Mouse (Mus musculus) hindbrain, embryonic 12.5 days (tissue): ENCODE data around the gene Nxpe4. TPM values are rescaled to one million over a fixed set of nuclear protein-coding genes. Genes with fewer than 3 reads are reported as not detected.
A peak's percentile ranks its signal among the peaks of the same experiment; 100 is the strongest.

ENCODE experiments used
- ATAC-seq: fragments of 200-750 bp; cut with Nextera tagmentation; 2 replicates; pipeline ENCODE4 v1.8.0; 2017; ENCODE audit warnings: moderate TSS enrichment; ENCODE audit not compliant: low FRiP score
- H3K27ac ChIP-seq: fragments of 300-500 bp; sonication (generic); 2 replicates; pipeline ENCODE4 v1.5.1; 2016; ENCODE audit warnings: mild to moderate bottlenecking
- H3K27me3 ChIP-seq: fragments of 300-500 bp; sonication (generic); 2 replicates; pipeline ENCODE4 v1.6.1; 2016; ENCODE audit warnings: mild to moderate bottlenecking
- H3K36me3 ChIP-seq: fragments of 300-500 bp; sonication (generic); 2 replicates; pipeline ENCODE4 v1.6.1; 2016; ENCODE audit warnings: mild to moderate bottlenecking
- H3K4me1 ChIP-seq: fragments of 300-500 bp; sonication (generic); 2 replicates; pipeline ENCODE4 v1.6.1; 2016
- H3K4me2 ChIP-seq: fragments of 300-500 bp; sonication (generic); replicated peaks from 2 replicates; pipeline ENCODE4 v1.6.1; 2016; ENCODE audit warnings: mild to moderate bottlenecking
- H3K4me3 ChIP-seq: fragments of 300-500 bp; sonication (generic); 2 replicates; pipeline ENCODE4 v1.5.1; 2016; ENCODE audit warnings: mild to moderate bottlenecking
- H3K9ac ChIP-seq: fragments of 300-500 bp; sonication (generic); 2 replicates; pipeline ENCODE4 v1.6.1; 2016; ENCODE audit warnings: mild to moderate bottlenecking, moderate library complexity
- H3K9me3 ChIP-seq: fragments of 300-500 bp; sonication (generic); replicated peaks from 2 replicates; pipeline ENCODE4 v1.6.1; 2016; ENCODE audit warnings: mild to moderate bottlenecking
- WGBS: fragments of 180-500 bp; shearing (Covaris S2); methylation state at CpG from one replicate; pipeline ENCODE4 v1.1.7; 2016; 5-methylcytosine and 5-hydroxymethylcytosine counted together
- polyA plus RNA-seq: library from polyadenylated mRNA; unstranded; fragments of >200 nt; fragmentation: Nextera tagmentation; extraction: Ambion mirVana; gene quantifications from 2 replicates; pipeline ENCODE4 v1.2.1, GENCODE M21; 2016

Gene Nxpe4
- polyA plus RNA-seq, 1 experiment from 2014 or later: 8.1 TPM

GRCm38 (mm10) chr9:48345456-48345855 lies 183.6 kb downstream of the Nxpe4 start:
- Histone ChIP-seq H3K9me3 (no peaks in the 10 kb centered on the region), H3K36me3 (no peaks in the 10 kb centered on the region), H3K4me3 (no peak overlapping the region), H3K4me1 (no peaks in the 10 kb centered on the region), H3K27ac (no peak overlapping the region), H3K4me2 (no peak overlapping the region), H3K27me3 (no peaks in the 10 kb centered on the region), H3K9ac (no peak overlapping the region)
- 85% methylated on average over 9 of the region's 9 CpGs for WGBS
- no peak for ATAC-seq

- Histone ChIP-seq H3K9ac (no peak overlapping the region), H3K27me3 (no peaks in the 10 kb centered on the region), H3K27ac (no peak overlapping the region), H3K4me1 (no peaks in the 10 kb centered on the region), H3K36me3 (no peaks in the 10 kb centered on the region), H3K4me2 (no peak overlapping the region), H3K9me3 (no peaks in the 10 kb centered on the region), H3K4me3 (no peak overlapping the region)
- no peak for ATAC-seq
- WGBS: 87% methylated on average over 3 of the region's 3 CpGs
Observed at GRCm38 (mm10) chr9:48345866-48346265, 184.0 kb downstream of the Nxpe4 start.

GRCm38 (mm10) chr9:48353148-48353698 lies 191.4 kb downstream of the Nxpe4 start, which contains the start of gene Nxpe2:
Gene Nxpe2 (minus strand): TSS chr9:48353454.
- Histone ChIP-seq H3K4me3 (no peak within 1 kb of the TSS), H3K27ac (0 out of 2 replicates have a peak within 1 kb of the TSS, but pooled peaks have one; percentile 7), H3K4me1 (peaks cover 5% of the 10 kb centered on the region; the same call in 1 of the 2 replicates), H3K9ac (no peak within 1 kb of the TSS), H3K4me2 (no peak within 1 kb of the TSS), H3K9me3 (no peaks in the 10 kb centered on the region), H3K36me3 (no peaks in the 10 kb centered on the region), H3K27me3 (no peaks in the 10 kb centered on the region)
- ATAC-seq: no peak
- 63% methylated on average over 2 of the region's 2 CpGs for WGBS

DNA sequence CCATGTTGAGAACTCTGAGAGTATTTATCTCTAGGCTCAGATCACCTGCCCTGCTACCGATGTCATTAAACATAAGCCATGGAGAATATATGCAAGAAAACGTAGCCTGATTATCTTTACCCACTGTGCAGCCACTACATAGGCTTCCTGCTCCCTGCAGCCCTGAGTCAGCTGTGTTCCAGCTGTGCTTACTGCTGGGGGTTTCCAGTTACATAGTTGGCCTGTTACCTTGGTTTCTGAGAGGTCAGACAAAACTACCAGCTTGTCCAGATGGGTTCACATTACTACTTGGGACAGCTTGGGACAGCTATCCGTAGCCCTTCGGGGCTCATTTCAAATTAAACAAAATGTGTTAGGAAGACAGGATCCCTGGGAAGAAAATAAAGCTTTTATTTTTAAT lies 192.3 kb downstream of the Nxpe4 start:
- WGBS: 52% methylated on average over 4 of the region's 4 CpGs
- H3K4me2 ChIP-seq: no peak overlapping the region
- ATAC-seq: no peak

GRCm38 (mm10) chr9:48354793-48355192 lies 193.0 kb downstream of the Nxpe4 start:
- Histone ChIP-seq H3K27ac (no peak overlapping the region), H3K4me3 (no peak overlapping the region), H3K36me3 (no peaks in the 10 kb centered on the region), H3K27me3 (no peaks in the 10 kb centered on the region), H3K9ac (no peak overlapping the region), H3K4me2 (no peak overlapping the region), H3K4me1 (peaks cover 5% of the 10 kb centered on the region; the same call in 1 of the 2 replicates), H3K9me3 (no peaks in the 10 kb centered on the region)
- 51% methylated on average over 3 of the region's 3 CpGs for WGBS
- no peak for ATAC-seq

More for the DNA sequence above, 192.3 kb downstream of the Nxpe4 start:
- no peak overlapping the region for H3K4me3 ChIP-seq
- no peaks in the 10 kb centered on the region for H3K9me3 ChIP-seq
- H3K27me3 ChIP-seq: no peaks in the 10 kb centered on the region
- no peaks in the 10 kb centered on the region for H3K36me3 ChIP-seq
- H3K9ac ChIP-seq: no peak overlapping the region
- H3K4me1 ChIP-seq: peaks cover 5% of the 10 kb centered on the region; the same call in 1 of the 2 replicates
- H3K27ac ChIP-seq: no peak overlapping the region

DNA sequence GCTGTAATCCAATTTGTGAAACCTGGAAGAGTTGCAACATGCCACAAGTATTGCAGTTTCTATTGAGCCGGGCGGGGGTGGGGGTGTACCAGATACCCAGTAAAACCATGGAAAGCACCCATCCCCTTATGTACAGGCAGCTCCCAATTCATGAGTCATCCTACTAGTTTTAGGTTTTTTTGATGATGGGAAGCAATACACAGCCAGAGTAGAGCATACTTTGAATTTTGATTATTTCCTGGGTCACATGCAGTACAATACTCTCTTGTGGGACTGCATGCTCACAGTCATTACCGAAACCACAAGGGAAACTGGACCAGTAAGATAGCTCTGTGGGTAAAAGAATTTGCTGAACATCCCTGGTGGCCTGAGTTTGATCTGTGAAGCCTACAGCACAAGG lies 195.3 kb downstream of the Nxpe4 start:
- WGBS: 93% methylated on average over 3 of the region's 3 CpGs
- no peak overlapping the region for H3K4me2 ChIP-seq
- no peak overlapping the region for H3K27ac ChIP-seq
- no peaks in the 10 kb centered on the region for H3K36me3 ChIP-seq
- no peak for ATAC-seq
- H3K27me3 ChIP-seq: no peaks in the 10 kb centered on the region
- H3K4me3 ChIP-seq: no peak overlapping the region
- H3K9me3 ChIP-seq: no peaks in the 10 kb centered on the region
- no peak overlapping the region for H3K9ac ChIP-seq
- peaks cover 8% of the 10 kb centered on the region; the same call in 1 of the 2 replicates for H3K4me1 ChIP-seq

GRCm38 (mm10) chr9:48360826-48361225 lies 199.0 kb downstream of the Nxpe4 start:
- no peak for ATAC-seq
- WGBS: 75% methylated on average over 4 of the region's 4 CpGs

GRCm38 (mm10) chr9:48361815-48362631 lies 200.2 kb downstream of the Nxpe4 start:
- Histone ChIP-seq H3K27me3 (no peaks in the 10 kb centered on the region), H3K4me2 (no peak overlapping the region), H3K4me1 (0 out of 2 replicates have a peak, but pooled peaks cover 6% of the 10 kb centered on the region), H3K27ac (no peak overlapping the region), H3K4me3 (no peak overlapping the region), H3K9ac (no peak overlapping the region), H3K36me3 (no peaks in the 10 kb centered on the region), H3K9me3 (no peaks in the 10 kb centered on the region)
- 64% methylated on average over 14 of the region's 14 CpGs for WGBS
- ATAC-seq: no peak

More at GRCm38 (mm10) chr9:48360826-48361225, 199.0 kb downstream of the Nxpe4 start:
- 0 out of 2 replicates have a peak, but pooled peaks cover 6% of the 10 kb centered on the region for H3K4me1 ChIP-seq
- no peak overlapping the region for H3K9ac ChIP-seq
- no peak overlapping the region for H3K27ac ChIP-seq
- no peak overlapping the region for H3K4me3 ChIP-seq
- no peaks in the 10 kb centered on the region for H3K27me3 ChIP-seq
- H3K36me3 ChIP-seq: no peaks in the 10 kb centered on the region
- no peak overlapping the region for H3K4me2 ChIP-seq
- H3K9me3 ChIP-seq: no peaks in the 10 kb centered on the region

- 80% methylated on average over 6 of the region's 6 CpGs for WGBS
- H3K9ac ChIP-seq: no peak overlapping the region
- no peaks in the 10 kb centered on the region for H3K27me3 ChIP-seq
- H3K9me3 ChIP-seq: no peaks in the 10 kb centered on the region
- no peak overlapping the region for H3K27ac ChIP-seq
- no peak overlapping the region for H3K4me3 ChIP-seq
- H3K36me3 ChIP-seq: no peaks in the 10 kb centered on the region
- 0 out of 2 replicates have a peak, but pooled peaks cover 6% of the 10 kb centered on the region for H3K4me1 ChIP-seq
- ATAC-seq: no peak
- H3K4me2 ChIP-seq: no peak overlapping the region
Observed at GRCm38 (mm10) chr9:48362743-48363142, 200.9 kb downstream of the Nxpe4 start.

DNA sequence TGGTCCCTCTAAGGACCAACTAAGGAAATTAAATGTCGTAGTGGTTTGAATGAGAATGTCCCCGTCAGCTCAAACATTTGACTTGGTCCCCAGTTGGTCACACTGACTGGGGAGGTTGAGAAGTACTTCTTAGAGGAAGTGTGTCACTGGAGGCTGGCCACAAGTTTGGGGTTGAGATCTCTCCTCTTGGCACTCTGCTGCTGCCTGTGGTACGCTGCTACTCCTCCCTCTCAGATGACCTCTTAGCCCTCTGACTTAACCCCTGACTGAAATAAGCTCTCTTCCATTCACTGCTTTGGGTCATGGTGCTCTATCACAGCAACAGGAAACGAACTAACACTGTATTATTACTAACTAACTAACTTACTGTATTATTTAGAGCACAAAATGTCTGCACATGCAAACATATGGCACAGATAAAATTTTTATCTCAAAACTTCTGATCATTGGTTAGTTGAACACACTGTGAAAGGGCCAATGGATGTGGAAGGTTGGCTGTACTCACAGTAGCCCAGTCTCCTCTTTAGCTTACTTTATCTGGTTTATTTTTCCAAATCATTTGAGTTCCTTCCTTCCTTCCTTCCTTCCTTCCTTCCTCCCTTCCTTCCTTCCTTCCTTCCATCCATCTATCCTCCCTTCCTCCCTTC lies 211.5 kb downstream of the Nxpe4 start:
- no peaks in the 10 kb centered on the region for H3K36me3 ChIP-seq
- no peaks in the 10 kb centered on the region for H3K9me3 ChIP-seq
- H3K9ac ChIP-seq: no peak overlapping the region
- ATAC-seq: no peak
- H3K4me1 ChIP-seq: no peaks in the 10 kb centered on the region
- no peak overlapping the region for H3K4me3 ChIP-seq
- no peaks in the 10 kb centered on the region for H3K27me3 ChIP-seq
- WGBS: 70% methylated on average over 4 of the region's 4 CpGs
- H3K27ac ChIP-seq: no peak overlapping the region
- H3K4me2 ChIP-seq: no peak overlapping the region

GRCm38 (mm10) chr9:48374357-48374756 lies 212.5 kb downstream of the Nxpe4 start:
- no peaks in the 10 kb centered on the region for H3K36me3 ChIP-seq
- H3K4me2 ChIP-seq: no peak overlapping the region
- no peaks in the 10 kb centered on the region for H3K27me3 ChIP-seq
- no peaks in the 10 kb centered on the region for H3K9me3 ChIP-seq
- no peak overlapping the region for H3K9ac ChIP-seq
- no peak overlapping the region for H3K4me3 ChIP-seq
- no peaks in the 10 kb centered on the region for H3K4me1 ChIP-seq
- ATAC-seq: no peak
- WGBS: 84% methylated on average over 2 of the region's 2 CpGs
- no peak overlapping the region for H3K27ac ChIP-seq

- Histone ChIP-seq H3K36me3 (no peaks in the 10 kb centered on the region), H3K4me1 (no peaks in the 10 kb centered on the region), H3K9ac (no peak overlapping the region), H3K4me3 (no peak overlapping the region), H3K9me3 (no peaks in the 10 kb centered on the region), H3K27ac (no peak overlapping the region), H3K27me3 (no peaks in the 10 kb centered on the region), H3K4me2 (no peak overlapping the region)
- ATAC-seq: no peak
- 77% methylated on average over 4 of the region's 4 CpGs for WGBS
Observed at GRCm38 (mm10) chr9:48388451-48388850, 226.6 kb downstream of the Nxpe4 start.
